Mouse (Mus musculus) midbrain, embryonic 15.5 days (tissue): Measurements from ENCODE around the gene Unc5cl. TPM values are rescaled to one million over a fixed set of nuclear protein-coding genes. Genes with fewer than 3 reads are reported as not detected.

Source experiments
- ATAC-seq: fragments of 200-750 bp; cut with Nextera tagmentation; replicated peaks from 2 replicates; pipeline ENCODE4 v1.8.0; 2017; ENCODE audit warnings: moderate TSS enrichment
- H3K27ac ChIP-seq: fragments of 300-500 bp; sonication (generic); 2 replicates; pipeline ENCODE4 v1.5.1; 2015; ENCODE audit warnings: mild to moderate bottlenecking, inconsistent platforms
- H3K27me3 ChIP-seq: fragments of 300-500 bp; sonication (generic); replicated peaks from 2 replicates; pipeline ENCODE4 v1.6.1; 2015; ENCODE audit warnings: inconsistent platforms
- H3K36me3 ChIP-seq: fragments of 300-500 bp; sonication (generic); replicated peaks from 2 replicates; pipeline ENCODE4 v1.6.1; 2015; ENCODE audit warnings: inconsistent platforms
- H3K4me1 ChIP-seq: fragments of 300-500 bp; sonication (generic); 2 replicates; pipeline ENCODE4 v1.6.1; 2015; ENCODE audit warnings: inconsistent platforms
- H3K4me2 ChIP-seq: fragments of 300-500 bp; sonication (generic); 2 replicates; pipeline ENCODE4 v1.6.1; 2015; ENCODE audit warnings: inconsistent platforms, mild to moderate bottlenecking, moderate library complexity
- H3K4me3 ChIP-seq: fragments of 300-500 bp; sonication (generic); 2 replicates; pipeline ENCODE4 v1.5.1; 2015; ENCODE audit warnings: mild to moderate bottlenecking, inconsistent platforms
- H3K9ac ChIP-seq: fragments of 300-500 bp; sonication (generic); 2 replicates; pipeline ENCODE4 v1.6.1; 2015; ENCODE audit warnings: mild to moderate bottlenecking, inconsistent platforms
- H3K9me3 ChIP-seq: fragments of 300-500 bp; sonication (generic); 2 replicates; pipeline ENCODE4 v1.6.1; 2016; ENCODE audit warnings: inconsistent platforms
- WGBS: fragments of 180-500 bp; shearing (Covaris S2); methylation state at CpG from one replicate; pipeline ENCODE4 v1.1.7; 2015; ENCODE audit warnings: mixed read lengths; 5-methylcytosine and 5-hydroxymethylcytosine counted together
- polyA plus RNA-seq: library from polyadenylated mRNA; unstranded; fragments of >200 nt; fragmentation: Nextera tagmentation; extraction: Ambion mirVana; gene quantifications from 2 replicates; pipeline ENCODE4 v1.2.1, GENCODE M21; 2015

Gene Unc5cl
- polyA plus RNA-seq, 1 experiment from 2014 or later, result 0.22 TPM

GRCm38 (mm10) chr17:48533844-48534705 lies 79.4 kb downstream of the Unc5cl start:
- Histone ChIP-seq H3K4me3 (no peak overlapping the region), H3K9me3 (no peaks in the 10 kb centered on the region), H3K4me1 (peaks cover 9% of the 10 kb centered on the region; the same call in 1 of the 2 replicates), H3K27me3 (no peaks in the 10 kb centered on the region), H3K36me3 (no peaks in the 10 kb centered on the region), H3K9ac (no peak overlapping the region), H3K4me2 (no peak overlapping the region), H3K27ac (no peak overlapping the region)
- WGBS, result 37% methylated on average over 13 of the region's 14 CpGs
- peak; percentile 56 for ATAC-seq

DNA sequence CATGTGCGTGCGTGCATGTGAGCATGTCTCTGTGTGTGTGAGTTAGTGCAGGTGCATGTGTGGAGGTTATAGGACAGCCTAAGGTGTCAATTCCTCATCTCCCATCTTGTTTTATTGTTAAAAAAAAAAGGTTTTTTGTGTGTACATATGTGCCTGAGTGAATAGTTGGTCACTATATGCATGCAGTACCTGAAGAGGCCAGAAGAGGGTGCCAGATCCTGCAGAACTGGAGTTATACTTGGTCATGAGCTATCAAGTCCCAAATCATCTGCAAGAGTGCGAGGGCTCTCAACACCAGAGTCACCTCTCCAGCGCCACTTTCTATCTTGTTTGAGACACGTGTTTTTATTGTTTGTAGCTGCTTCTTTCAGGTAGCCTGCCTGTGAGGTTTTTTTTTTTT lies 83.6 kb downstream of the Unc5cl start:
- Histone ChIP-seq H3K9me3 (no peaks in the 10 kb centered on the region), H3K36me3 (no peaks in the 10 kb centered on the region), H3K4me2 (no peak overlapping the region), H3K27me3 (no peaks in the 10 kb centered on the region), H3K4me3 (no peak overlapping the region), H3K4me1 (peaks cover 11% of the 10 kb centered on the region; the same call in 1 of the 2 replicates), H3K27ac (no peak overlapping the region), H3K9ac (no peak overlapping the region)
- no peak for ATAC-seq
- WGBS, result 76% methylated on average over 5 of the region's 5 CpGs

- Histone ChIP-seq H3K36me3 (no peaks in the 10 kb centered on the region), H3K4me2 (no peak overlapping the region), H3K9ac (no peak overlapping the region), H3K27me3 (no peaks in the 10 kb centered on the region), H3K9me3 (no peaks in the 10 kb centered on the region), H3K27ac (no peak overlapping the region), H3K4me1 (peaks cover 6% of the 10 kb centered on the region; the same call in 1 of the 2 replicates), H3K4me3 (no peak overlapping the region)
- no peak for ATAC-seq
- 88% methylated on average over 17 of the region's 17 CpGs for WGBS
These were observed 84.6 kb downstream of the Unc5cl start for GRCm38 (mm10) chr17:48539326-48539725.

DNA sequence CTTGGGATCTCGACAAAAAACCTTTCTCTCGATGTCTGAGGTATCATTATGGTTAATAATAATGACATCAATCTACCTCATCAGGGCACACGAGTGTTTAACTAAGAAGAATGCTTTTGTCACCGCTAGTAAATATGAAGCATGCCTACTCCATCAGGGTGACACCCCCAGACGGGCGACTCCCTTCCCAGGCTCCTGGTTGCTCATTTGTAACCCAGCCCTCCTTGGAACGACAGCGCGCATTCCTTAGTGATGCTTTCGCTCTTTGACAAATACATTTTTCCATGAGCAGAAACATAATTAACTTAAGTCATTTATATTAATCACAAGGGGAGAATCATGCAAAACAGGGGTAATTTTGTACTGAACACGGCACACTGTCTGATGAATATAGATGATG lies 88.0 kb downstream of the Unc5cl start:
- Histone ChIP-seq H3K27me3 (no peaks in the 10 kb centered on the region), H3K9me3 (no peaks in the 10 kb centered on the region), H3K9ac (no peak overlapping the region), H3K27ac (no peak overlapping the region), H3K4me3 (no peak overlapping the region), H3K36me3 (no peaks in the 10 kb centered on the region), H3K4me1 (peaks cover 6% of the 10 kb centered on the region; the same call in 1 of the 2 replicates), H3K4me2 (no peak overlapping the region; the same call in 1 of the 2 replicates)
- no peak for ATAC-seq
- WGBS, result 80% methylated on average over 11 of the region's 11 CpGs

GRCm38 (mm10) chr17:48543301-48543765 lies 88.6 kb downstream of the Unc5cl start:
- H3K4me1 ChIP-seq, result peaks cover 6% of the 10 kb centered on the region; the same call in 1 of the 2 replicates
- no peaks in the 10 kb centered on the region for H3K27me3 ChIP-seq
- no peak overlapping the region for H3K9ac ChIP-seq
- H3K9me3 ChIP-seq, result no peaks in the 10 kb centered on the region
- WGBS, result 66% methylated on average over 15 of the region's 15 CpGs
- peak overlapping the region; percentile 48; the same call in 1 of the 2 replicates for H3K27ac ChIP-seq
- no peaks in the 10 kb centered on the region for H3K36me3 ChIP-seq
- H3K4me2 ChIP-seq, result peak overlapping the region; percentile 29
- ATAC-seq, result no peak
- H3K4me3 ChIP-seq, result no peak overlapping the region

DNA sequence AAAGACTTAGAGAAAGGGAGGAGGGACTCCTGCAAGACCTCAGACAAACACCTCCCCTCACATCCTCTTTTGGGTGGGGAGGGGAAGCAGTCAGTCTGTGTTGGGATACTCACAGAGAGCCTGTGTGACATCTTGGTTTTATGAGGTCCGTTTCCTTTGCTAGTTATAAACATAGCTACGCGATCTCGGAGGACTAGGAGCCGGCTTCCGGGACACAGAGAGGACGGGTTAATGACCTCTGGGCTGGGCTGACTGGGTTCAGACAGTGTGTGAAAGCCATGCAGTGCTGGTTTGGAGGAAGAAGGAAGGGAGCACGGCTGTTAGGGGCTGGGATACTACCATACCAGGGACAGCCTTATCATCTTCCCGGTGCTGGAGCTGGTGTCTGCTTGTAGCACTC lies 90.0 kb downstream of the Unc5cl start:
- Histone ChIP-seq H3K4me2 (no peak overlapping the region), H3K27ac (no peak overlapping the region), H3K27me3 (no peaks in the 10 kb centered on the region), H3K9ac (no peak overlapping the region), H3K36me3 (no peaks in the 10 kb centered on the region), H3K4me3 (no peak overlapping the region), H3K9me3 (no peaks in the 10 kb centered on the region), H3K4me1 (peaks cover 6% of the 10 kb centered on the region; the same call in 1 of the 2 replicates)
- 86% methylated on average over 9 of the region's 9 CpGs for WGBS
- ATAC-seq, result no peak

- peak; percentile 66 for ATAC-seq
- 75% methylated on average over 28 of the region's 28 CpGs for WGBS
- Histone ChIP-seq H3K36me3 (no peaks in the 10 kb centered on the region), H3K27me3 (no peaks in the 10 kb centered on the region), H3K4me1 (peaks cover 6% of the 10 kb centered on the region; the same call in 1 of the 2 replicates), H3K4me3 (no peak overlapping the region), H3K4me2 (no peak overlapping the region), H3K27ac (no peak overlapping the region), H3K9ac (no peak overlapping the region), H3K9me3 (no peaks in the 10 kb centered on the region)
These were observed 90.7 kb downstream of the Unc5cl start for GRCm38 (mm10) chr17:48545223-48545943.

DNA sequence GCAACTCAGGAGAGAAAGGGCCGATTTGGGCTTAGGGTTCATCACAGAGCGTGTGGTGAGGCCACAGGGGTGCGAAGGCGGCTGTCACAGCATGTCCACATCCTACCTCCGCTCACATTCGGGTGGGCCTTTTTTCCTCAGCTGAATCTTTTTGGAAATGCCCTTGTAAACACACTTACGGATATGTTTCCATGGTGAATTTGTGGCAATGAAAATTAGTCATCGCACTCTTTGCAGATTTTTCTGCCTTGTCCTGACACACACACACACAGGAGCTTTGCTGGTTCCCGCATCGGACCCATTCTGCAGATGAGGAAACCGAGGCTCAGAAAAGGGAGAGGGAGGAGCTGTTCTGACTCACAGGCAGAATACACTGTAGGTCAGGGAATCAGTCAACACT lies 91.3 kb downstream of the Unc5cl start:
- Histone ChIP-seq H3K4me1 (peaks cover 6% of the 10 kb centered on the region; the same call in 1 of the 2 replicates), H3K4me3 (no peak overlapping the region), H3K4me2 (no peak overlapping the region), H3K27ac (no peak overlapping the region), H3K36me3 (no peaks in the 10 kb centered on the region), H3K9me3 (no peaks in the 10 kb centered on the region), H3K9ac (no peak overlapping the region), H3K27me3 (no peaks in the 10 kb centered on the region)
- WGBS, result 92% methylated on average over 11 of the region's 11 CpGs
- ATAC-seq, result no peak

DNA sequence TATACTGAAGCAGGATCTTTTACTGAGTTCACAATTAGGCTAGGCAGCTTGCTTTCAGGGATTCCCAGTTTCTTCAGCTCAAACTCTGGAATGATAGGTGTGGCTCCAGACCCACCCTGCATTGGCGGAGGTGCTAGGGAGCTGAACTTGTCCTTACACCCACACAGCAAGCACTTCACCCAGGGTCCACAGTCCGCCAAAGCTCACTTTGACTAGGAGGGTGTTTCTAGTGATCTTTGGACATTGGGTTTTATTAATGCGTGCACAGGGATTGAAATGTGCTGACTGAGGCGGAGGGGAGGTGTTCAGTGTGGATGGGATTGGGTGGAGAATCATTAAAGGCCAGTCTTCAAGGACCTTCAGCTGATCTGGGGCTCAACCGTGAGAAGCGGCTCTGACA lies 93.0 kb downstream of the Unc5cl start:
- WGBS, result 82% methylated on average over 6 of the region's 6 CpGs
- peaks cover 6% of the 10 kb centered on the region; the same call in 1 of the 2 replicates for H3K4me1 ChIP-seq
- H3K36me3 ChIP-seq, result no peaks in the 10 kb centered on the region
- no peak overlapping the region for H3K27ac ChIP-seq
- H3K4me3 ChIP-seq, result no peak overlapping the region
- H3K4me2 ChIP-seq, result no peak overlapping the region
- no peak for ATAC-seq
- H3K9ac ChIP-seq, result no peak overlapping the region
- no peaks in the 10 kb centered on the region for H3K27me3 ChIP-seq
- H3K9me3 ChIP-seq, result no peaks in the 10 kb centered on the region

DNA sequence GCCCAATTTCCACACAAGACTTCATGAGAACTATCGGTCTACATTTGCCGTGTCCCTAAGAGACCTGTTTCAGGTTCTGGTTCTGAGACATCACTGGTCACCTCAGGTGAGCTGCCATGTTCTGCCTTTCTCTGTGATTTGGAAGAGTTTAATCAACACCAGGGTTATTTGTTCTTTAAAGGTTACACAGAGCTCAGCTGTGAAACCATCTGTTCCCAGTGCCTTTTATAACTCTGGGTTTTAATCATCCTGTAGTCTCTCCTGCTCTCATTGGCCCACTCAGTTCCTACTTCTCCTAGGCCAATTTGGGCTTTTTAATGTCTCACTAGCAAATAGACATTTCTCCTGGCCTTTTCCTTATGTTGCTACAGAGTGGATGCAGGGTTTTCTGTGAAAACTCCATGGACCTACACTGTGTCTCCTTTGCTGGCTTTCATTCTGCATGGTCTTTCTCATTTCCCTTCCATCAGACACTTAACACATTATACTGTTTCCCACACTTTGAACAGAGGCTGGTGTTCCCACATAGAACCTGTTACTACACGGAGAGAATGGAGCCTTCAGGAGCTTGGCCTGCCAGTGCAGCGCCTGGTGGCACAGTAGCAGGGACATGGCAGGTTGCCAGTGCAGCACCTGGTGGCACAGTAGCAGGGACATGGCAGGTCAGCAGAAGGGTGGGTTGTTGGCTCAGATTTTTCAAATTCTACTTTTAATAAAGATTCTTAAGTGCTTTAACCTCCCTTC lies 97.3 kb downstream of the Unc5cl start:
- H3K9ac ChIP-seq, result no peak overlapping the region
- H3K36me3 ChIP-seq, result no peaks in the 10 kb centered on the region
- ATAC-seq, result no peak
- H3K4me3 ChIP-seq, result no peak overlapping the region
- no peaks in the 10 kb centered on the region for H3K4me1 ChIP-seq
- no peaks in the 10 kb centered on the region for H3K27me3 ChIP-seq
- H3K27ac ChIP-seq, result no peak overlapping the region
- H3K9me3 ChIP-seq, result no peaks in the 10 kb centered on the region
- H3K4me2 ChIP-seq, result no peak overlapping the region
- 90% methylated on average over 4 of the region's 4 CpGs for WGBS

DNA sequence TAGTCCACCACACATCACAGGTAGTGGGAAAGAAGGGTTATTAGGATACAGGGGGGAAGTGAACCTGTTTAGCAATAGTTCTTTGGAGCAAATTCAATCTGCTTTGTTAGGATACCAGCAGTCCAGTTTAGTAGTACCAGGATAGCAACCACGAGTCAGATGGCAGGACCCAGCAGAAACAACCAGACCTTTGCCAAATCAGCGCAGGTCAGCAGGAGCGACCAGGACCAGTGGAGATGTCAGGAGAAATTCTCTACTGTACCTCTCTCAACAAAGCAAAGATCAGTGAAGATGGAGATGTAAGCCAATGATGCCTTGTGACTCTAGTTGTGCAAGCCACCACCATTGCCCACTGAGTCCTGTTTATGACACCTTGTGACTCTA lies 97.8 kb downstream of the Unc5cl start:
- no peak overlapping the region for H3K27ac ChIP-seq
- ATAC-seq, result no peak
- H3K9me3 ChIP-seq, result no peaks in the 10 kb centered on the region
- no peak overlapping the region for H3K9ac ChIP-seq
- H3K4me1 ChIP-seq, result no peaks in the 10 kb centered on the region
- H3K4me2 ChIP-seq, result no peak overlapping the region
- 90% methylated on average over 3 of the region's 3 CpGs for WGBS
- H3K4me3 ChIP-seq, result no peak overlapping the region
- H3K36me3 ChIP-seq, result no peaks in the 10 kb centered on the region
- H3K27me3 ChIP-seq, result no peaks in the 10 kb centered on the region
